Mouse (Mus musculus): ENCODE results near the gene Tmsb15a. TPM values are rescaled to one million over a fixed set of nuclear protein-coding genes. Genes with fewer than 3 reads are reported as not detected.

Tmsb15a gene
- polyA plus RNA-seq, 1 experiment from 2014 or later: not detected

DNA sequence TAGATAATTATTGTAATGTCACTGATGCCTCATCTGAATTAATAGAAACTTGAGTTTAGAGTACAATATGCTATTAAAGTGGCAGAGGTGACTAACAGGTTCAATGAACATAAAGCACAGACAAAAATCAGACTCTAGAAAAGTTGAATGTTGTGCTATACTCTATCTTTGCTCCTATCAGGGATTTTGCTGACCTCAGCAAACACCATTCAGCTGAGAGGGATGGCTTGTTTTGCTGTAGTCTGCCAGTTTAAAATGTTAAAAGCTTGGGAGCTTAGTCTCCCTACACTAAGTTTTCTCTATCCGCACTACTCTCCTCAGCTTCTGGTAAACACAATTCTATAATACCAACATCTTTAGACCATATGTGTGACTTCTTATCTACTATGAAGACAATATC is 21.9 kb downstream of the Tmsb15a start:
- 57% methylated on average over 1 of the region's 1 CpGs for WGBS (ENCODE audit: insufficient replicate concordance)
- no peak overlapping the region for H3K4me3 ChIP-seq (replicated peaks)
- no peak for ATAC-seq (ENCODE audit: low read depth)
- no peak overlapping the region for H3K4me2 ChIP-seq
- no peak overlapping the region for H3K27ac ChIP-seq
- no peak for DNase-seq
- no peaks in the 10 kb centered on the region for H3K27me3 ChIP-seq
- H3K4me1 ChIP-seq (replicated peaks): no peaks in the 10 kb centered on the region
- H3K36me3 ChIP-seq: no peaks in the 10 kb centered on the region
- no peaks in the 10 kb centered on the region for H3K9me3 ChIP-seq (replicated peaks)
- H3K9ac ChIP-seq: no peak overlapping the region

DNA sequence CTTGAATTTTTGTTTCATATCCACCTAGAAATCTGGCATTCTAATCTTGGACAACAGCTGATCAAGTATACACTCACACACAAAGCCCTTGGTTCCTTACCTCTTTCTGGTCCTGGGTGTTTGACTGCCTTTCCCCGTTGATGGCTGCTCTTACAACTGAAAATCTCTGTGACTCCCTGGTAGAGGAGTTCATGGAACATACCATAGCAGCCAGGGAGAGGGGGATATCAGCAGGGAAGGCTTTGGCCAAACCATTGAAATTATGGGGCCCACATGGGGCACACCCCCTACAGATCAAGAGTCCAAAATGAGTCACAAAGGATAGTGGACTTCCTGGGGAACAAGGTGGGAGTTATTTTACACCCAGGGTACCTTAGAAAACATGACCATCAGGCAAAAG is 31.4 kb downstream of the Tmsb15a start, which contains the start of gene Tcp11x2:
Tcp11x2 (minus strand) TSS at position 158 of the 400 bp plus-strand sequence.
- WGBS (ENCODE audit: insufficient replicate concordance): 52% methylated on average over 1 of the region's 1 CpGs
- DNase-seq (no peak), ATAC-seq (ENCODE audit: low read depth) (no peak)

DNA sequence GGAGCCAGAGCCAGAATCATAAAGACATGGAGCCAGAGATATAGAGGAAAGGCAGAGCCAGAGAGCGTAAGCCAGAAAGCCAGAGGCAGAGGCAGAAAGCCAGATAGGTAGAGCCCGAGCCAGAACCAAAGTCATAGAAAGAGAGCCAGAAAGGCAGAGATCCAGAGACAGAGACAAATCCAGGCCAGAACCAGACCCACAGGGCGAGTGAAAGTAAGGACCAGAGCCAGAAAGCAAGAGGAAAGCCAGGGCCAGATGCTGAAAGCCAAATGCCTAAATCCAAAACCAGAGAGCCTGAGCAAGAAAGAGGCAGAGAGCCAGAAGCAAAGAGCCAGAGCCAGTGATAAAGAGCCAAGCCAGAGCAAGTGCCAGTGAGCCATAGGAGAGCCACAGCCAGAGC is 37.3 kb downstream of the Tmsb15a start:
- H3K9ac ChIP-seq: no peak overlapping the region
- no peaks in the 10 kb centered on the region for H3K4me1 ChIP-seq (replicated peaks)
- H3K27me3 ChIP-seq: 0 out of 2 replicates have a peak, but pooled peaks cover 4% of the 10 kb centered on the region
- no peak overlapping the region for H3K4me2 ChIP-seq
- WGBS (ENCODE audit: insufficient replicate concordance): 49% methylated on average over 3 of the region's 3 CpGs
- H3K9me3 ChIP-seq (replicated peaks): no peaks in the 10 kb centered on the region
- no peak overlapping the region for H3K27ac ChIP-seq
- no peaks in the 10 kb centered on the region for H3K36me3 ChIP-seq
- DNase-seq (no peak), ATAC-seq (ENCODE audit: low read depth) (no peak)
- H3K4me3 ChIP-seq (replicated peaks): no peak overlapping the region

More for the DNA sequence above, 31.4 kb downstream of the Tmsb15a start, which contains the start of gene Tcp11x2:
- Histone ChIP-seq H3K9me3 (replicated peaks) (no peaks in the 10 kb centered on the region), H3K4me3 (replicated peaks) (no peak within 1 kb of the TSS), H3K9ac (no peak within 1 kb of the TSS), H3K36me3 (no peaks in the 10 kb centered on the region), H3K27ac (no peak within 1 kb of the TSS), H3K27me3 (peaks cover 4% of the 10 kb centered on the region; the same call in 1 of the 2 replicates), H3K4me2 (no peak within 1 kb of the TSS), H3K4me1 (replicated peaks) (no peaks in the 10 kb centered on the region)

DNA sequence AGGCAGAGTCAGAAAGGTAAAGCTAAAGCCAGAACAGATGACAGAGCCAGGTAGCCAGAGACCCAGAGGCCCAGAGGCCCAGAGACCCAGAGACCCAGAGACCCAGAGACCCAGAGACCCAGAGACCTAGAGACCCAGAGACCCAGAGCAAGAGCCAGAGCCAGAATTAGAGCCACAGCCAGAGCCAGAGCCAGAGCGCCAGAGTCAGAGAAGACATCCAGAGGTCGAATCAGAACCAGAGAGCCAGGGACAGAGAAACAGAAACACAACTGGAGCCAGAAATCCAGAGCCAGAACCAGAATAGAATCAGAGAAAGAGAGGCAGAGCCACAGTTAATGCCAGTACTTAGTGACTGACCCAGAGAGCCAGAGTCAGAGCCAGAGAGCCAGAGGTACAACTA is 43.2 kb downstream of the Tmsb15a start:
- DNase-seq: no peak
- WGBS (ENCODE audit: insufficient replicate concordance): 62% methylated on average over 2 of the region's 2 CpGs
- H3K4me3 ChIP-seq (replicated peaks): no peak overlapping the region

More for the DNA sequence above, 43.2 kb downstream of the Tmsb15a start:
- H3K36me3 ChIP-seq: no peaks in the 10 kb centered on the region
- H3K27me3 ChIP-seq: no peaks in the 10 kb centered on the region
- H3K9me3 ChIP-seq (replicated peaks): no peaks in the 10 kb centered on the region
- H3K27ac ChIP-seq: no peak overlapping the region
- no peaks in the 10 kb centered on the region for H3K4me1 ChIP-seq (replicated peaks)
- no peak overlapping the region for H3K9ac ChIP-seq
- ATAC-seq (ENCODE audit: low read depth): no peak
- no peak overlapping the region for H3K4me2 ChIP-seq

Small RNA genes within 50 kb of the gene (microRNA-seq; reads per million reads assigned to microRNA genes)
- gene Mir7646: not detected

Other genes with a start within 250 kb of the Tmsb15a start
- gene AV320801, start 230.7 kb downstream of the Tmsb15a start, polyA plus RNA-seq (2015; fragmentation: Nextera tagmentation; extraction: Ambion mirVana): not detected in 2 replicates
- gene Nxf7, start 126.5 kb downstream of the Tmsb15a start, polyA plus RNA-seq (2015; fragmentation: Nextera tagmentation; extraction: Ambion mirVana): 0.14 TPM in 1 of 2 replicates, not detected in the other
- gene Prame, start 97.6 kb downstream of the Tmsb15a start, polyA plus RNA-seq (2015; fragmentation: Nextera tagmentation; extraction: Ambion mirVana): not detected in 2 replicates
- not detected in 2 replicates for gene Tcp11x2, start 31.5 kb downstream of the Tmsb15a start, polyA plus RNA-seq (2015; fragmentation: Nextera tagmentation; extraction: Ambion mirVana)
- gene Armcx5, start 17.5 kb upstream of the Tmsb15a start, polyA plus RNA-seq (2015; fragmentation: Nextera tagmentation; extraction: Ambion mirVana): 3.5 and 3.8 TPM in 2 replicates
- 8.3 and 9.5 TPM in 2 replicates for gene Gprasp1, start 17.5 kb upstream of the Tmsb15a start, polyA plus RNA-seq (2015; fragmentation: Nextera tagmentation; extraction: Ambion mirVana)
- gene Bhlhb9, start 72.3 kb upstream of the Tmsb15a start, polyA plus RNA-seq (2015; fragmentation: Nextera tagmentation; extraction: Ambion mirVana): 12.8 and 15.5 TPM in 2 replicates
- 1.4 TPM in 2 replicates for gene Gprasp2, start 113.8 kb upstream of the Tmsb15a start, polyA plus RNA-seq (2015; fragmentation: Nextera tagmentation; extraction: Ambion mirVana)

Measured in liver, embryonic 13.5 days (tissue).